Mouse (Mus musculus): ENCODE results near the gene Gpr156. TPM values are rescaled to one million over a fixed set of nuclear protein-coding genes. Genes with fewer than 3 reads are reported as not detected.

Gene Gpr156
- 3.3 and 5.7 TPM in 2 replicates for polyA plus RNA-seq (2015; fragmentation: Nextera tagmentation; extraction: Ambion mirVana)

DNA sequence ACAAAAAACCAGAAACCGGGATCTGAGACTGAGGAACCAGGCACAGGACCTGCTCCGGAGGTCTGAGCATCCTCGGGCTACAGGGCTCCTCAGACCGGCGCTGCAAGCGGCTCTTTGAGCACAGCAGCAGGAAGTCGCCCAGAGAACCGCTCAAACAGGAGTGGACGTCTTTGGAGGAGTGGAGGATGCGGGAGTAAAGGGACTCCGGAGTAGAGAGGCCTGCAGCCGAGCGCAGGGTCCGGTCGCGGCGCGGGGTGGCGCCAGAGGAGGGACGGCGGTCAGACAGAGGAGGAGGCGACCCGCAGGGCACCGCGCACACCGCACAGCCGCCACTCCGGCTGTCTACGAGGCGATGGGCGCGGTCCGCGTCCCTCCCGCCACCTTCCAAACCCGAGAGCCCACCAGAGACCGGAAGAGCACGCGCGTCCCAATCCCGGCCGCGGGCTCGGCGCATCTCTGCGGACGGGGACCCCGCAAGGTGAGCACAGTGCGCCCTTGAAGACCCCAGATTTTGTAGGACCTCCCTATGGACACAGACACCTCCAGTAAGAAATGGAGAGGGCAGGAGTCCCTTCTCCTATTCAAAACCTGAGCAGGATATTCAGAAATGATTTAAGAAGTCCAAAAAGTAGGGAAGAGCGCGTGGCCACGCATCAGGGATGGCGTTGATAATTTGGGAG lies at the start of gene Gpr156:
TSS of gene Gpr156 (plus strand) at position 359 of the 680 bp plus-strand sequence.
- Histone ChIP-seq H3K27ac (replicated peaks) (no peak within 1 kb of the TSS), H3K9me3 (no peaks in the 10 kb centered on the region), H3K4me2 (peak within 1 kb of the TSS; percentile 98), H3K4me1 (replicated peaks) (peaks cover 16% of the 10 kb centered on the region), H3K36me3 (no peaks in the 10 kb centered on the region), H3K9ac (peak within 1 kb of the TSS; percentile 73), H3K27me3 (no peaks in the 10 kb centered on the region), H3K4me3 (peak within 1 kb of the TSS; percentile 72)
- peak; percentile 90; the same call in 1 of the 2 replicates for ATAC-seq (ENCODE audit: low FRiP score, low read depth)
- 2% methylated on average over 48 of the region's 53 CpGs for WGBS

DNA sequence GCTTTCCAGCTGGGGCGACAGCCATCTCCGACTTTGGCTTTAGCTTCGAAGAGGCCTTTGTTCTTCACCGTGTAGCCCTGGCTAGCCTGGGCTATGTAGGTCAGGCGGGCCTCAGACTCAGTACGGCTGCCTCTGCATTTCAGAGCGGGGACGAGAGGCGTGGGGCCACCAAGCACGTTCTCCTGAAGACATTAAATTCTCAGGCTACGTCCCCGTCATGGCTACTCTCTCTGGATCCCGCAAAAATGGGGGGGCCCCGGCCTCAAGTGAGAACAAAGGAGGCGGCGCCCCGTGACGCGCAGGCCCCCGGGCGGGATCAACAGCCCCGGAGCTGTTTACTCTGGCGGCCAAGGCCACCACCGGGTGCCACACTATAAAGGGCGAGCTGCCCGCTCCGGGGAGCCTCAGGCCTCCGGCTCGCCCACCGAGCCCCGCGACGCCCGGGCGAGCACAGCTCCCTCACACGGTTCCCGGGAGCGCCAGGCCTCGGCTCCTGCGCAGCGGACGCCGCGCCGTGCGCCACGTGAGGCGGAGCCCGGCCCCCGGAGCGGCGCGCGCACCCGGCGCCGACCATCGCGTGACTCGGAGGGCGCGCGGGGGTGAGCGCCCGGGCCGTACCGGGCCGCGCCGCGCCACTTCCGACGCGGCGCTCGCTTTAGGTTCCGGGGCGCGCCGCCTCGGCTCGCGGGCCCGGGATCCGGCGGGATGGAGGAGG lies 48.3 kb upstream of the Gpr156 start, which contains the start of gene Lrrc58:
TSS of gene Lrrc58 (plus strand) at position 599 of the 715 bp plus-strand sequence.
- peak within 1 kb of the TSS; percentile 93 for H3K9ac ChIP-seq
- under 1% methylated on average over 84 of the region's 86 CpGs for WGBS
- ATAC-seq (ENCODE audit: low FRiP score, low read depth) = peak; percentile 96
- no peaks in the 10 kb centered on the region for H3K27me3 ChIP-seq
- peak within 1 kb of the TSS; percentile 75 for H3K4me2 ChIP-seq
- H3K4me3 ChIP-seq = peak within 1 kb of the TSS; percentile 90
- H3K4me1 ChIP-seq (replicated peaks) = peaks cover 30% of the 10 kb centered on the region
- H3K27ac ChIP-seq (replicated peaks) = peak within 1 kb of the TSS; percentile 99
- no peaks in the 10 kb centered on the region for H3K9me3 ChIP-seq
- H3K36me3 ChIP-seq = no peaks in the 10 kb centered on the region

DNA sequence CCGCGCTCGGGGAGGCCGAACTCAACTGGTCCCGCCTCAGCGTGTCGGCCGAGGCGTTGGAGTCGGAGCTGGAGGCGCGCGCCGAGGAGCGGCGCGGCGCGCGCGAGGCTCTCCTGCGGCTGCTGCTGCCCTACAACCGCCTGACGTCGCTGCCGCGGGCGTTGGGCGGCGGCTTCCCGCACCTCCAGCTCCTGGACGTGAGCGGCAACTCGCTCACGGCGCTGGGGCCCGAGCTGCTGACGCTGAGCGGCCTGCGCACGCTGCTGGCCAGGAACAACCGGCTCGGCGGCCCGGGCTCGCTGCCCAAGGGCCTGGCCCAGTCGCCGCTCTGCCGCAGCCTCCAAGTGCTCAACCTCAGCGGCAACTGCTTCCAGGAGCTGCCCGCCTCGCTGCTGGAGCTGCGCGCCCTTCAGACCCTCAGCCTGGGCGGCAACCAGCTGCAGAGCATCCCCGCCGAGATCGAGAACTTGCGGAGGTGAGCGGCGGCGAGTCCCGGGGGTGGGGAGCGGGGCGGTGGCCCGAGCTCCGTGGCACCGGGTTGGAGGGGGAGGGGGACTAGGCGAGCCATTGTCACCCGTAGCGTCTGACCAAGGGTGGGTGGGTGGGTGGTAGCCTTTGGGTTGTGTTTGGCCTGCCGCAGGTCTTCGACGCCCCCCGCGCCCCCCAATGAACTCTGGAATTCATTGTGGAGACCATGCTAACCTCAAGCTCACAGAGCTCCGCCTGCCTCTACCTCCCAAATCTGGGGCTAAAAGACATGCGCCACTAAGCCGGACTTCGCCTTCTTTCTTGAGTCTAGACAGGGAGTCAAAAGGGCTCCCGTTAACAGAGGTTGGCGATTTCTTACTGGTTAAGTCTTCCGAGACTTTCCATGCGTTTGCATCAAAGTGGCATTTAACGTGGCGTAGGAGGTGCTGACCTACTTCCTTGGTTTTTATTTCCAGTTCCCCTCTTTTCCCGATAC lies 47.5 kb upstream of the Gpr156 start:
- H3K4me3 ChIP-seq = peak overlapping the region; percentile 90
- H3K4me2 ChIP-seq = peak overlapping the region; percentile 75
- ATAC-seq (ENCODE audit: low FRiP score, low read depth) = peak; percentile 80
- peak overlapping the region; percentile 99 for H3K27ac ChIP-seq (replicated peaks)
- H3K27me3 ChIP-seq = no peaks in the 10 kb centered on the region
- H3K9ac ChIP-seq = peak overlapping the region; percentile 93
- WGBS = under 1% methylated on average over 78 of the region's 87 CpGs
- H3K36me3 ChIP-seq = no peaks in the 10 kb centered on the region
- H3K4me1 ChIP-seq (replicated peaks) = peaks cover 30% of the 10 kb centered on the region
- no peaks in the 10 kb centered on the region for H3K9me3 ChIP-seq

DNA sequence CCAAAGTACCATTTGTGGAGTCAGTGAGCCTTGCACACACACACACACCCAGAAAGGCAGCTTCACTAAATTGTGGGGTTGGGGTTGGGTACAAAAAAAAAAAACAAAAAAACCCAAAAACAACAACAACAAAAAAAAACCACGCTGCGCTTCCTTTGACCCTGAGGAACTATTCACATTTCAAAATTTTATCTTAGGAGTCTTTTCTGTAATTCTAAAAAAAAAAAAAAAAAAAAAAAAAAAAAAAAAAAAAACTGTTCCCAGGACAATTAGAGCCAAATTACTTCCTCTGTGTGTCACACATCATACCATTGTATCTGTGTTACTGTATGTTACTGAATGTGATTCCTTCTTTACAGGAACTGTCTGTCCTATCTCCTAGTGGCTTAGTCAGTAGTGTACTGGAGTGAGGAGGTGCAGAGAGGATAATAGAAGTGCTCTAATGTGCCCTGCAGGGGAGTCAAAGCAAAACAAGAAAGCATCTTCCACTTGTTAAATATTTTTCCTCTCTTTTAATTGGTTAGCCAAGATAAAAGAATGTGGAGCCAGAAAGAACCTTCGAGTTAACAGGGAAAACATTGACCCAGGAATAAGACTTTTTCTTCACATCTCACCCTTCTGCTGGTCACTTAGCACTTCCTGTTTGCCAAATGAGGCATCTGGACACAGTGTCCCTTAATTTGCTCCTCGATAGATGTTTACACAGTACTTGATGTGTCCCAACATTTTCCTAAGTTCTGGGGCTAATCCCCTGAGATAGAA lies 46.6 kb upstream of the Gpr156 start:
- Histone ChIP-seq H3K36me3 (no peaks in the 10 kb centered on the region), H3K27me3 (no peaks in the 10 kb centered on the region), H3K27ac (replicated peaks) (peak overlapping the region; percentile 99), H3K4me3 (peak overlapping the region; percentile 90), H3K9me3 (no peaks in the 10 kb centered on the region), H3K4me1 (replicated peaks) (peaks cover 31% of the 10 kb centered on the region), H3K4me2 (peak overlapping the region; percentile 75), H3K9ac (peak overlapping the region; percentile 93)
- ATAC-seq (ENCODE audit: low FRiP score, low read depth) = no peak
- WGBS = 28% methylated on average over 4 of the region's 4 CpGs

DNA sequence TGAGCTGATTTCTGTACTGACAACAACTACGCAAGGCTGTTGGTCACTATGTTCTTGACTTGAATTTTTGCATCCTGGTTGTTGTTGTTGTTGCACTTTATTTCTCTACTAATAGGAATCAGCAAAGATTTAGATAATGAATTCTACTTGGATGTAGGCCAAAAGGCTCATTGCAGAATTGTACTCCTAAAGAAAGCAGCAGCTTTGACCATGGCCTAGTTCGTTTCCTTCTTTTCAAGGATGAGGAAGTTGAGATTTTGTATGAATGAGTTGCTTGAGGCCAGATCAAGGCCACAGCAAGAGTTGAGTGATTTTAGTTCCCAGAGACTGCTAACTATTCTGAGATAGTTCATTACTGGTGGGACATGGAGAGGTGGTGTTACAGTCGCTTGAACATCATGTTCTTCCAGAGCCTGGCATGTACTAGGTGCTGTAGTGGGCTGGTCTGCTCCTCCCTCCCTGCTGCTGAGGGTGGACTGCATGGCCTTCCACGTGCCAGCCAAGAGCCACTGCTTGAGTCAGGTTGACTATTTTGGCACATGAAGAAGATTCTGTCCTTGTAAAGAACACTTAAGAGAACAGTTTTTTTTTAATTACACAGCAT lies 45.1 kb upstream of the Gpr156 start:
- WGBS = 72% methylated on average over 4 of the region's 4 CpGs
- no peaks in the 10 kb centered on the region for H3K27me3 ChIP-seq
- no peaks in the 10 kb centered on the region for H3K36me3 ChIP-seq
- no peaks in the 10 kb centered on the region for H3K9me3 ChIP-seq
- peaks cover 38% of the 10 kb centered on the region for H3K4me1 ChIP-seq (replicated peaks)
- no peak for ATAC-seq (ENCODE audit: low FRiP score, low read depth)
- H3K27ac ChIP-seq (replicated peaks) = no peak overlapping the region
- H3K4me2 ChIP-seq = peak overlapping the region; percentile 75
- no peak overlapping the region for H3K4me3 ChIP-seq
- H3K9ac ChIP-seq = 0 out of 2 replicates have a peak overlapping the region, but pooled peaks have one; percentile 16

DNA sequence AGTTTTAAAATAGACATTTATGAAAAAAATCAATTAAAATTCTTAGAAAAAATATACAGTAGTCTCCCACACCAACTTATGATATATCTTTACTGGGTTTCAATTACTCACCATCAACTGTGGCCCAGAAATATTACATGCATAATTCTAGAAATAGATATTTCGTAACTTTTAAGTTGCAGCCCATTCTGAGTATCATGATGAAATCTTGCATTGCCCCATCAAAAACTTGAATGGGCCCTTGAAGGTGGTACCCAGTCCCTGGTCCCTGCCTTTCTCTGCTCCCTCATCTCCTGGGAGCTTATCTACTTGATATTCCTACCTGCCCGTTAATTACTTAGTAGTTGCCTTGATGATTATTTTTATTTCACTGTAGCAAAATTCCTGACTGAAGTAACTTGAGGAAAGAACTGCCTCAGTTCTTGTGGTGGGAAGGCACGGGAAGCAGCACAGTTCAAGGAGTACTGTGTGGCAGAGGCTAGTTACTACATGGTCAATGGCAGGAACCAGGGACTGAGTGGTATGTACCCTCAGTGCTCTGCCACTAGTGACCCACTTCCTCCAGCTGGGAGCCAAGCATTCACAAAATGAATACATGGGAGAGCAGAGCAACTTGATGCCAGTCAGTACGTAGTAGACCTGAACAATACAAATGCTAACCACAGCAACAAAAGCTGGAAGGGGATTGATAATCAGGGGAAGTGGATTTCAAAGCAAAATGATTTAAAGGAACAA lies 41.6 kb upstream of the Gpr156 start:
- H3K36me3 ChIP-seq = peaks cover 20% of the 10 kb centered on the region
- 78% methylated on average over 4 of the region's 4 CpGs for WGBS

DNA sequence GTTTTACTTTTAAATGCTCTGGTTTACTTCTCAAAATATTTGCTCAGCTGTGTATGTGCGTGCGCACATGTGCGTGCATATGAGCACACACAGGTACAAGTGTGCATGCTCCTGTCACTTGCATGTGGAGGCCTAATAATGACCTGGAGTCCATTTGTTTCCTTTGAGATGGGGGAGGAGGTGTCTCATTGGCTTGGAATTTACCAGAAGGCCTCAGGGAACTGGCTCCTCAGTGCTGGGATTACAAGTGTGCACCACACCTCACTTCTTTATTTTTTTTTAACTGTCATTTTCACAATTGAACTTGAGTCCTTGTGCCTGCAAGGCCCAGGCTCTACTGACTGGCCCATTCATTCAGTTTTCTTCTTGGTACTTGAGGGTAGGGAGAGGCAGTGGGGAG lies 38.9 kb upstream of the Gpr156 start:
- Histone ChIP-seq H3K36me3 (peaks cover 37% of the 10 kb centered on the region), H3K9ac (no peak overlapping the region), H3K4me3 (no peak overlapping the region), H3K9me3 (no peaks in the 10 kb centered on the region), H3K4me1 (replicated peaks) (peaks cover 14% of the 10 kb centered on the region), H3K27ac (replicated peaks) (no peak overlapping the region), H3K4me2 (no peak overlapping the region), H3K27me3 (no peaks in the 10 kb centered on the region)
- no peak for ATAC-seq (ENCODE audit: low FRiP score, low read depth)
- 96% methylated on average over 3 of the region's 3 CpGs for WGBS

More for the DNA sequence above, 41.6 kb upstream of the Gpr156 start:
- Histone ChIP-seq H3K27ac (replicated peaks) (no peak overlapping the region), H3K9ac (no peak overlapping the region), H3K4me3 (no peak overlapping the region), H3K4me2 (no peak overlapping the region), H3K4me1 (replicated peaks) (peaks cover 37% of the 10 kb centered on the region), H3K9me3 (no peaks in the 10 kb centered on the region), H3K27me3 (no peaks in the 10 kb centered on the region)
- 0 out of 2 replicates have a peak, but pooled peaks have one; percentile 48 for ATAC-seq (ENCODE audit: low FRiP score, low read depth)

DNA sequence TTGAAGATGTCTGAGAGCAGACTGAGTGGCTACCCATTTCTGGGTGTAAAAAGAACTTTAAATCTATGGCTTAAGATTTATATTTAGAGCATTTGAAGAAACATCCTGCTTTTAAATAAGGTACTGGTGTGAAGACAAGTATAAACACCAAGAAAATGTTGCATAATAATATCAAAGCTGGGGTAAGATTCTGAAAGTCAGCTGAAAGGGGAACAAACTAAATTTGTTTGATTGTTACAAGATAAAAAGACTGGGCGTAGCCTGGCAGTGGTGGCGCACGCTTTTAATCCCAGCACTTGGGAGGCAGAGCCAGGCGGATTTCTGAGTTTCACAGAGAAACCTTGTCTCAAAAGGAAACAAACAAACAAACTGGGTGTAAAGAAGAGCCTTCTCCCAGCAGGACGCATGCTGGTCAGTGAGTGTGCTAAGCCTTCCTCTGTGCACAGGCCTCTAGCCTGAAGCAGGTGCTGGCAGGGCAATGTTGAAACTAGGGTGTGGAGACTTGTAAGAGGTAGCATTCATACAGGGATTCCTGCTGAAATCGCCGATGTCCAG lies 37.3 kb upstream of the Gpr156 start:
- WGBS = 92% methylated on average over 7 of the region's 7 CpGs
- H3K36me3 ChIP-seq = peaks cover 53% of the 10 kb centered on the region

DNA sequence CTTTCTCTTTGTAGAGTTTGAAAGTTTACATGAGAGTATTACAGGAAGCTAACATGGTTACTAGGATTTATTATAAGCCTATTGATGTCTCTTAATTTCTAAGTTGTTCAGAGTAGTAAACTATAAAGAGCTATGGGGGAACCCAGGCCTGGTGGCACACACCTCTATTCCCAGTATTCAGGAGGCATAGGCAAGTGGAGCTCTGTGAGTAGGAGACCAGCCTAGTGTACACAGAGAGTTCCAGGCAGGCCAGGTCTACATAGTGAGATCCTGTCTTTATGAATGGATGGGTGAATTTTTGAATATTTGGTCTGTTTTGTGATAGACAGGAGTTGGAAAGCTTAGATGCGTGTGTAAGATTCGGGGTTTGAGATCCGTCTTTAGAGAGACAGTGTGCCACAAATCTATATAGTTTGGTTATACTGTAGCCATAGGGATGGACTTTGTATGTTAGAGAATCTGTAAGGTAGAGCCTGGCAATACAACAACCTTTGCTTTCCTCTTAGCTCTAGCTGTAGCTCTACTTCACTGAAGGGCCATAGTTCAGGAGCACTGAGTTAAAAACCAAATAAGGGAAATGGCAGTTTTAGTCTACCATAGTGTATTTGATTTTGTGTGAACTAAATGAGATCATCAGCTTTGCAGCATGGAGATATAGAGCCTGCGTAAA lies 36.4 kb upstream of the Gpr156 start:
- Histone ChIP-seq H3K4me1 (replicated peaks) (peaks cover 10% of the 10 kb centered on the region), H3K4me3 (no peak overlapping the region), H3K4me2 (no peak overlapping the region), H3K27ac (replicated peaks) (no peak overlapping the region), H3K9me3 (no peaks in the 10 kb centered on the region), H3K27me3 (no peaks in the 10 kb centered on the region), H3K36me3 (peaks cover 56% of the 10 kb centered on the region), H3K9ac (no peak overlapping the region)
- 93% methylated on average over 4 of the region's 4 CpGs for WGBS
- no peak for ATAC-seq (ENCODE audit: low FRiP score, low read depth)

More for the DNA sequence above, 37.3 kb upstream of the Gpr156 start:
- Histone ChIP-seq H3K4me2 (no peak overlapping the region), H3K4me3 (no peak overlapping the region), H3K9me3 (no peaks in the 10 kb centered on the region), H3K27ac (replicated peaks) (no peak overlapping the region), H3K9ac (no peak overlapping the region), H3K4me1 (replicated peaks) (peaks cover 14% of the 10 kb centered on the region), H3K27me3 (no peaks in the 10 kb centered on the region)
- ATAC-seq (ENCODE audit: low FRiP score, low read depth) = no peak

DNA sequence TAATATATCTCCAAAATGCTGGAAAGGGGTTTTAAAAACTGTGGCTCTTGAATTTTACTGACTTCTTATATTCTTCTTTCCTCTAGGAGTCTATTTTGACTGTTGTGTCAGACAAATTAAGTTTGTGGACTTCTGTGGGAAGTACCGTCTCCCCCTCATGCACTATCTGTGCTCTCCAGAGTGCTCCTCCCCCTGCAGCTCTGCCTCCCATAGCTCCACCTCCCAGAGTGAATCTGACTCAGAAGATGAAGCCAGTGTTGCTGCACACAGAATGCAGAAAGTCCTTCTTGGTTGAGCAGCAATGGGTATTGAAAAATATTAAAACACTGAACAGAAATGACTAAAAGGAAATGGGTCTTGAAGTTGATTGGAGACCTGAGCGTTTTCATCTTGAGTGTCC lies 35.1 kb upstream of the Gpr156 start:
- 91% methylated on average over 2 of the region's 2 CpGs for WGBS
- Histone ChIP-seq H3K4me1 (replicated peaks) (peaks cover 6% of the 10 kb centered on the region), H3K9ac (no peak overlapping the region), H3K36me3 (peaks cover 56% of the 10 kb centered on the region), H3K4me2 (no peak overlapping the region), H3K4me3 (no peak overlapping the region), H3K27me3 (no peaks in the 10 kb centered on the region), H3K9me3 (no peaks in the 10 kb centered on the region), H3K27ac (replicated peaks) (no peak overlapping the region)
- ATAC-seq (ENCODE audit: low FRiP score, low read depth) = no peak

All from hindbrain, embryonic 15.5 days (tissue).